Mouse (Mus musculus) kidney, adult 2 months (tissue): Measurements from ENCODE around the gene Dcaf1.

Source experiments
- CTCF ChIP-seq: fragments of 200-500 bp; conservative IDR thresholded peaks from 2 replicates; pipeline ENCODE4 v1.5.1; 2011; ENCODE audit warnings: low read depth, mild to moderate bottlenecking, control low read depth, low read length, moderate library complexity, mixed read lengths; ENCODE audit not compliant: insufficient read depth, insufficient read length
- POLR2A ChIP-seq: fragments of 200-500 bp; IDR thresholded peaks from one replicate; pipeline ENCODE4 v1.6.1; 2011; ENCODE audit warnings: low read depth, low read length, control low read depth

- no peak for TF ChIP-seq CTCF
- no peak for TF ChIP-seq POLR2A
Measured at GRCm38 (mm10) chr9:106906597-106906996, 84.9 kb downstream of the Dcaf1 start.
